9 mouse cellular contexts compared by ENCODE assay signal in the genomic region with DNA sequence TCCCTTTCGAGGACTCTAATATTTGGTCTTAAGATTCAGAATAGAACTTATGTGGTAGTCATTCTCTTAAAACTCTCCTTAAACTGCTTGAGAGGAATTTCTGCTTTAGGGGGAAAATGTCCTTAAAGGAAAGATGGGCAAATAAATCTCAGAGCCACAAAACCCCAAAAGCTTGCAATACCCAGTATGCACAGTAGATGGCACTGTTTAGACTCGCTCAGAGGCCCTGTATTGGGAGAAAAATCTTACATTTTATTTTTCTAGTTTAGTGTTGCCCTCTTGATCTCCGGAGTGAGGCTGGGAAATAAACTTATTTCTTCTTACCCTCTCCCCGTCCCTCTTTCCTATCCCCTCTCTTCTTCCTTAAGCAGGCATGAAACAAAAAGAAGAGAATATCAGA. TPM values are rescaled to one million over a fixed set of nuclear protein-coding genes. Genes with fewer than 3 reads are reported as not detected.
DNase-seq lines count a peak whose midpoint lies in the region; ATAC-seq and TF ChIP-seq lines count a peak whose summit lies in the region.
"Had no signal": no experiment of that assay in that cellular context is flagged by ENCODE, and none has a peak within 500 bp of the region (broad histone marks: within the 10 kb centered on the region; RNA-seq: fewer than 3 reads in every experiment).

No protein-coding gene starts in this region.

- H3K4me2 ChIP-seq in neural tube, embryonic 15.5 days: no peak overlapping the region
- H3K4me2 ChIP-seq in hindbrain, embryonic 14.5 days (replicated peaks): no peak overlapping the region
- no peak overlapping the region for H3K4me2 ChIP-seq in neural tube, embryonic 11.5 days (ENCODE audit: low read depth)
- no peak overlapping the region for H3K4me2 ChIP-seq in forebrain, embryonic 13.5 days
- H3K4me2 ChIP-seq: neural tube, embryonic 13.5 days had no signal

- H3K36me3 ChIP-seq in neural tube, embryonic 15.5 days: no peaks in the 10 kb centered on the region
- no peaks in the 10 kb centered on the region for H3K36me3 ChIP-seq in hindbrain, embryonic 14.5 days (replicated peaks; ENCODE audit: control insufficient read depth, insufficient read depth)
- H3K36me3 ChIP-seq in neural tube, embryonic 11.5 days (ENCODE audit: control insufficient read depth, insufficient read depth, low read length): no peaks in the 10 kb centered on the region
- no peaks in the 10 kb centered on the region for H3K36me3 ChIP-seq in forebrain, embryonic 13.5 days (ENCODE audit: poor library complexity, severe bottlenecking)
- H3K36me3 ChIP-seq: neural tube, embryonic 13.5 days had no signal

- peaks cover 12% of the 10 kb centered on the region for H3K4me1 ChIP-seq in neural tube, embryonic 15.5 days
- peaks cover 6% of the 10 kb centered on the region for H3K4me1 ChIP-seq in hindbrain, embryonic 14.5 days (replicated peaks; ENCODE audit: control insufficient read depth, insufficient read depth, low read length)
- H3K4me1 ChIP-seq in neural tube, embryonic 11.5 days (ENCODE audit: control insufficient read depth, insufficient read depth, low read length): 0 out of 2 replicates have a peak, but pooled peaks cover 1% of the 10 kb centered on the region
- H3K4me1 ChIP-seq in forebrain, embryonic 13.5 days: peaks cover 8% of the 10 kb centered on the region

- TF ChIP-seq CTCF in gastrocnemius, adult 2 months (IDR thresholded peaks at IDR 0.05): peak; percentile 91

- intact Hi-C loops in gastrocnemius, adult 2 months (cut with DNase I): loop anchor here (1.0 kb wide), 1 partner anchor 253 kb away; no protein-coding TSS in a partner anchor

- H3K27ac ChIP-seq in gastrocnemius, adult 2 months: no peak overlapping the region
- H3K27ac ChIP-seq in neural tube, embryonic 15.5 days (replicated peaks): no peak overlapping the region
- no peak overlapping the region for H3K27ac ChIP-seq in hindbrain, embryonic 14.5 days
- no peak overlapping the region for H3K27ac ChIP-seq in neural tube, embryonic 11.5 days (ENCODE audit: low read depth, low read length)
- H3K27ac ChIP-seq in forebrain, embryonic 13.5 days: no peak overlapping the region
- H3K27ac ChIP-seq: neural tube, embryonic 13.5 days had no signal

- peaks cover 49% of the 10 kb centered on the region for H3K27me3 ChIP-seq in neural tube, embryonic 15.5 days (replicated peaks)
- H3K27me3 ChIP-seq in hindbrain, embryonic 14.5 days (ENCODE audit: control insufficient read depth, insufficient read depth, low read length): peaks cover 37% of the 10 kb centered on the region
- peaks cover 29% of the 10 kb centered on the region for H3K27me3 ChIP-seq in neural tube, embryonic 11.5 days (ENCODE audit: control insufficient read depth, insufficient read depth, low read length)
- H3K27me3 ChIP-seq in forebrain, embryonic 13.5 days: peaks cover 39% of the 10 kb centered on the region

- 9% methylated on average over 4 of the region's 4 CpGs for WGBS in neural tube, embryonic 15.5 days
- 8% methylated on average over 4 of the region's 4 CpGs for WGBS in hindbrain, embryonic 14.5 days
- WGBS in neural tube, embryonic 11.5 days: 8% methylated on average over 4 of the region's 4 CpGs
- 11% methylated on average over 4 of the region's 4 CpGs for WGBS in forebrain, embryonic 13.5 days

- DNase-seq in gastrocnemius, adult 2 months: no peak
- no peak for DNase-seq in gastrocnemius, adult 8-10 months (ENCODE audit: low spot score in 2 of 2)
- DNase-seq in neural tube, embryonic 10.5 days (ENCODE audit: extremely low spot score, low spot score): peak; percentile 60
- DNase-seq in adipocyte (ENCODE audit: low spot score): peak; percentile 74
- peak; percentile 93 for DNase-seq in hindbrain, embryonic 14.5 days (ENCODE audit: low spot score)
- DNase-seq in neural tube, embryonic 11.5 days (ENCODE audit: low spot score): peak; percentile 61

- H3K9me3 ChIP-seq in neural tube, embryonic 15.5 days (replicated peaks): no peaks in the 10 kb centered on the region
- no peaks in the 10 kb centered on the region for H3K9me3 ChIP-seq in hindbrain, embryonic 14.5 days (ENCODE audit: control insufficient read depth, low read length)
- H3K9me3 ChIP-seq in neural tube, embryonic 11.5 days (ENCODE audit: control insufficient read depth, low read length): no peaks in the 10 kb centered on the region
- H3K9me3 ChIP-seq in forebrain, embryonic 13.5 days (replicated peaks): no peaks in the 10 kb centered on the region
- H3K9me3 ChIP-seq: neural tube, embryonic 13.5 days had no signal

- ATAC-seq in neural tube, embryonic 15.5 days (ENCODE audit: low FRiP score): no peak
- ATAC-seq in hindbrain, embryonic 14.5 days (ENCODE audit: low FRiP score): no peak
- no peak for ATAC-seq in neural tube, embryonic 11.5 days (ENCODE audit: insufficient read depth, low FRiP score, low TSS enrichment)
- ATAC-seq in forebrain, embryonic 13.5 days: no peak

- no peak overlapping the region for H3K4me3 ChIP-seq in gastrocnemius, adult 2 months
- no peak overlapping the region for H3K4me3 ChIP-seq in neural tube, embryonic 15.5 days (replicated peaks)
- no peak overlapping the region for H3K4me3 ChIP-seq in hindbrain, embryonic 14.5 days (replicated peaks; ENCODE audit: low read length)
- no peak overlapping the region for H3K4me3 ChIP-seq in neural tube, embryonic 11.5 days (ENCODE audit: low read depth, low read length)
- no peak overlapping the region for H3K4me3 ChIP-seq in forebrain, embryonic 13.5 days
- H3K4me3 ChIP-seq: neural tube, embryonic 13.5 days had no signal

- H3K9ac ChIP-seq in neural tube, embryonic 15.5 days (replicated peaks): no peak overlapping the region
- no peak overlapping the region for H3K9ac ChIP-seq in hindbrain, embryonic 14.5 days
- H3K9ac ChIP-seq in neural tube, embryonic 11.5 days (ENCODE audit: low read length): no peak overlapping the region
- H3K9ac ChIP-seq in forebrain, embryonic 13.5 days: no peak overlapping the region
- H3K9ac ChIP-seq: neural tube, embryonic 13.5 days had no signal

RNA-seq across cellular contexts. Expression of gene Gjb2, which starts 4.7 kb away (rescaled TPM):
- under 1 TPM in 1 of 2 experiments, not detected in 1; 0.28 TPM for total RNA-seq in gastrocnemius, adult 2 months (2021)
- total RNA-seq in gastrocnemius, adult 8-10 months (2022): under 1 TPM in 3 of 4 experiments, not detected in 1; 0.16 to 0.46 (median 0.24) TPM
- polyA plus RNA-seq in neural tube, embryonic 15.5 days (2015; fragmentation: Nextera tagmentation; extraction: Ambion mirVana): 7.9 and 11.4 TPM in 2 replicates
- 22.1 and 25.4 TPM in 2 replicates for polyA plus RNA-seq in hindbrain, embryonic 14.5 days (2014; fragmentation: Nextera tagmentation; extraction: Ambion mirVana)
- polyA plus RNA-seq in neural tube, embryonic 11.5 days (2014; fragmentation: Nextera tagmentation; extraction: Ambion mirVana): 47.4 and 50.0 TPM in 2 replicates
- 2.8 and 3.9 TPM in 2 replicates for polyA plus RNA-seq in forebrain, embryonic 13.5 days (2015; fragmentation: Nextera tagmentation; extraction: Ambion mirVana)

RNA-seq across cellular contexts. Expression of gene Gm4491, which starts 6.5 kb away (rescaled TPM):
- not detected for total RNA-seq in gastrocnemius, adult 2 months (2021)
- total RNA-seq in gastrocnemius, adult 8-10 months (2022): not detected
- not detected in 2 replicates for polyA plus RNA-seq in neural tube, embryonic 15.5 days (2015; fragmentation: Nextera tagmentation; extraction: Ambion mirVana)
- polyA plus RNA-seq in hindbrain, embryonic 14.5 days (2014; fragmentation: Nextera tagmentation; extraction: Ambion mirVana): not detected in 2 replicates
- not detected in 2 replicates for polyA plus RNA-seq in neural tube, embryonic 11.5 days (2014; fragmentation: Nextera tagmentation; extraction: Ambion mirVana)
- not detected in 2 replicates for polyA plus RNA-seq in forebrain, embryonic 13.5 days (2015; fragmentation: Nextera tagmentation; extraction: Ambion mirVana)
- polyA plus RNA-seq: neural tube, embryonic 13.5 days had no signal

RNA-seq across cellular contexts. Expression of gene Gjb6, which starts 24.2 kb away (rescaled TPM):
- not detected for total RNA-seq in gastrocnemius, adult 2 months (2021)
- not detected for total RNA-seq in gastrocnemius, adult 8-10 months (2022)
- 10.9 and 13.8 TPM in 2 replicates for polyA plus RNA-seq in neural tube, embryonic 15.5 days (2015; fragmentation: Nextera tagmentation; extraction: Ambion mirVana)
- 23.0 and 25.9 TPM in 2 replicates for polyA plus RNA-seq in hindbrain, embryonic 14.5 days (2014; fragmentation: Nextera tagmentation; extraction: Ambion mirVana)
- 6.5 and 8.7 TPM in 2 replicates for polyA plus RNA-seq in neural tube, embryonic 11.5 days (2014; fragmentation: Nextera tagmentation; extraction: Ambion mirVana)
- polyA plus RNA-seq in forebrain, embryonic 13.5 days (2015; fragmentation: Nextera tagmentation; extraction: Ambion mirVana): 3.5 and 4.7 TPM in 2 replicates

RNA-seq across cellular contexts. Expression of gene Gja3, which starts 51.3 kb away (rescaled TPM):
- under 1 TPM; 0.25 to 0.54 TPM for total RNA-seq in gastrocnemius, adult 2 months (2021)
- under 1 TPM in 1 of 4 experiments, not detected in 3; 0.11 TPM for total RNA-seq in gastrocnemius, adult 8-10 months (2022)
- 1.3 and 2.2 TPM in 2 replicates for polyA plus RNA-seq in neural tube, embryonic 15.5 days (2015; fragmentation: Nextera tagmentation; extraction: Ambion mirVana)
- 0.70 and 1.3 TPM in 2 replicates for polyA plus RNA-seq in hindbrain, embryonic 14.5 days (2014; fragmentation: Nextera tagmentation; extraction: Ambion mirVana)
- polyA plus RNA-seq in neural tube, embryonic 11.5 days (2014; fragmentation: Nextera tagmentation; extraction: Ambion mirVana): 0.13 and 0.51 TPM in 2 replicates
- polyA plus RNA-seq in forebrain, embryonic 13.5 days (2015; fragmentation: Nextera tagmentation; extraction: Ambion mirVana): not detected in 2 replicates

Comparison
In these comparisons a context has a peak if more than half of its experiments do, and no peak if none do; other contexts are left out.
1. DNase-seq: peak in neural tube, embryonic 10.5 days (single experiment), adipocyte (single experiment), hindbrain, embryonic 14.5 days (single experiment) and neural tube, embryonic 11.5 days (single experiment); none in gastrocnemius, adult 2 months (single experiment) and gastrocnemius, adult 8-10 months (0 of 2).